Mouse (Mus musculus) adrenal gland, postnatal 14 days (tissue): ENCODE measurements around the gene Hnrnpll. TPM values are rescaled to one million over a fixed set of nuclear protein-coding genes. Genes with fewer than 3 reads are reported as not detected.

Source experiments
- DNase-seq: peaks from one replicate; pipeline ENCODE4 v3.0.0; 2021; ENCODE audit warnings: mixed read lengths
- total RNA-seq: library from RNA; stranded (reverse); gene quantifications from 2 replicates; pipeline ENCODE4 v1.2.3, GENCODE M21; 2021

Gene Hnrnpll
- total RNA-seq, 1 experiment from 2014 or later = 50.6 TPM

- DNase-seq = no peak
Measured at GRCm38 (mm10) chr17:79999631-80000030, 62.5 kb downstream of the Hnrnpll start.

- peak; percentile 62 for DNase-seq
Measured at GRCm38 (mm10) chr17:79998986-79999385, 63.1 kb downstream of the Hnrnpll start.

- peak; percentile 79 for DNase-seq
Measured at GRCm38 (mm10) chr17:79995091-79995691, 66.9 kb downstream of the Hnrnpll start.

GRCm38 (mm10) chr17:79992114-79992513 lies 70.0 kb downstream of the Hnrnpll start:
- DNase-seq = no peak

- peak; percentile 65 for DNase-seq
Measured at GRCm38 (mm10) chr17:79991166-79991958, 70.8 kb downstream of the Hnrnpll start.

- no peak for DNase-seq
Measured at GRCm38 (mm10) chr17:79990161-79990560, 72.0 kb downstream of the Hnrnpll start.

GRCm38 (mm10) chr17:79984450-79984849 lies 77.7 kb downstream of the Hnrnpll start:
- no peak for DNase-seq

GRCm38 (mm10) chr17:79982955-79983529 lies 79.1 kb downstream of the Hnrnpll start:
- DNase-seq = no peak

GRCm38 (mm10) chr17:79982548-79982947 lies 79.6 kb downstream of the Hnrnpll start:
- DNase-seq = no peak

GRCm38 (mm10) chr17:79981758-79982481 lies 80.2 kb downstream of the Hnrnpll start:
- no peak for DNase-seq

- DNase-seq = no peak
Measured at GRCm38 (mm10) chr17:79981348-79981747, 80.8 kb downstream of the Hnrnpll start.

GRCm38 (mm10) chr17:79980421-79981120 lies 81.6 kb downstream of the Hnrnpll start:
- no peak for DNase-seq

Other genes starting within 250 kb of the Hnrnpll start
- gene Atl2, start 166.2 kb downstream of the Hnrnpll start, total RNA-seq = 85.4 and 102 TPM in 2 replicates
- 21.6 and 27.1 TPM in 2 replicates for gene Galm, start 65.1 kb upstream of the Hnrnpll start, total RNA-seq
- 123 and 131 TPM in 2 replicates for gene Srsf7, start 145.0 kb upstream of the Hnrnpll start, total RNA-seq
- 0.15 TPM in 1 of 2 replicates, not detected in the other for gene Ttc39d, start 145.1 kb upstream of the Hnrnpll start, total RNA-seq
- gene Gemin6, start 162.1 kb upstream of the Hnrnpll start, total RNA-seq = 8.7 and 9.3 TPM in 2 replicates
- 12.7 and 17.2 TPM in 2 replicates for gene Morn2, start 227.9 kb upstream of the Hnrnpll start, total RNA-seq
- gene Dhx57, start 228.1 kb upstream of the Hnrnpll start, total RNA-seq = 12.9 and 16.9 TPM in 2 replicates
- gene Arhgef33, start 245.1 kb upstream of the Hnrnpll start, total RNA-seq = 1.1 and 2.0 TPM in 2 replicates